Mouse (Mus musculus): ENCODE data around the gene Ccl19. TPM values are rescaled to one million over a fixed set of nuclear protein-coding genes. Genes with fewer than 3 reads are reported as not detected.

The Ccl19 gene
- not detected for polyA plus RNA-seq (2014; fragmentation: Illumina TruSeq; extraction: RNeasy Lipid Tissue Mini Kit (QIAGEN cat#74804); ENCODE audit: low read depth, low replicate concordance)

GRCm38 (mm10) chr4:42756477-42756876 lies at the start of gene Ccl19:
Gene Ccl19, minus strand, starts transcription at chr4:42756577.

GRCm38 (mm10) chr4:42773893-42774292 lies 17.5 kb upstream of the Ccl19 start, which contains the start of gene Ccl21a:
Gene Ccl21a, minus strand, starts transcription at chr4:42773993.

GRCm38 (mm10) chr4:42735245-42735644 lies 21.1 kb downstream of the Ccl19 start, which contains the start of gene 4930578G10Rik:
Gene 4930578G10Rik, plus strand, starts transcription at chr4:42735545.

Other genes with a start within 250 kb of the Ccl19 start
- not detected for gene Fam205a2, start 228.4 kb downstream of the Ccl19 start, polyA plus RNA-seq (2014; fragmentation: Illumina TruSeq; extraction: RNeasy Lipid Tissue Mini Kit (QIAGEN cat#74804); ENCODE audit: low read depth, low replicate concordance)
- gene Gm10591, start 144.4 kb downstream of the Ccl19 start, polyA plus RNA-seq (2014; fragmentation: Illumina TruSeq; extraction: RNeasy Lipid Tissue Mini Kit (QIAGEN cat#74804); ENCODE audit: low read depth, low replicate concordance) = 3.1 TPM
- not detected for gene Gm2564, start 126.9 kb downstream of the Ccl19 start, polyA plus RNA-seq (2014; fragmentation: Illumina TruSeq; extraction: RNeasy Lipid Tissue Mini Kit (QIAGEN cat#74804); ENCODE audit: low read depth, low replicate concordance)
- gene Ccl27b, start 101.3 kb downstream of the Ccl19 start, polyA plus RNA-seq (2014; fragmentation: Illumina TruSeq; extraction: RNeasy Lipid Tissue Mini Kit (QIAGEN cat#74804); ENCODE audit: low read depth, low replicate concordance) = not detected
- not detected for gene Il11ra2, start 94.7 kb downstream of the Ccl19 start, polyA plus RNA-seq (2014; fragmentation: Illumina TruSeq; extraction: RNeasy Lipid Tissue Mini Kit (QIAGEN cat#74804); ENCODE audit: low read depth, low replicate concordance)
- not detected for gene 4930578G10Rik, start 21.0 kb downstream of the Ccl19 start, polyA plus RNA-seq (2014; fragmentation: Illumina TruSeq; extraction: RNeasy Lipid Tissue Mini Kit (QIAGEN cat#74804); ENCODE audit: low read depth, low replicate concordance)
- gene Ccl21a, start 17.4 kb upstream of the Ccl19 start, polyA plus RNA-seq (2014; fragmentation: Illumina TruSeq; extraction: RNeasy Lipid Tissue Mini Kit (QIAGEN cat#74804); ENCODE audit: low read depth, low replicate concordance) = not detected
- 0.16 TPM for gene Fam205a1, start 97.3 kb upstream of the Ccl19 start, polyA plus RNA-seq (2014; fragmentation: Illumina TruSeq; extraction: RNeasy Lipid Tissue Mini Kit (QIAGEN cat#74804); ENCODE audit: low read depth, low replicate concordance)
- not detected for gene Gm12394, start 100.2 kb upstream of the Ccl19 start, polyA plus RNA-seq (2014; fragmentation: Illumina TruSeq; extraction: RNeasy Lipid Tissue Mini Kit (QIAGEN cat#74804); ENCODE audit: low read depth, low replicate concordance)
- gene Fam205c, start 117.7 kb upstream of the Ccl19 start, polyA plus RNA-seq (2014; fragmentation: Illumina TruSeq; extraction: RNeasy Lipid Tissue Mini Kit (QIAGEN cat#74804); ENCODE audit: low read depth, low replicate concordance) = not detected
- 1.1 TPM for gene Phf24, start 160.1 kb upstream of the Ccl19 start, polyA plus RNA-seq (2014; fragmentation: Illumina TruSeq; extraction: RNeasy Lipid Tissue Mini Kit (QIAGEN cat#74804); ENCODE audit: low read depth, low replicate concordance)
- 1.2 TPM for gene Dnajb5, start 193.2 kb upstream of the Ccl19 start, polyA plus RNA-seq (2014; fragmentation: Illumina TruSeq; extraction: RNeasy Lipid Tissue Mini Kit (QIAGEN cat#74804); ENCODE audit: low read depth, low replicate concordance)
- gene 1700022I11Rik, start 213.0 kb upstream of the Ccl19 start, polyA plus RNA-seq (2014; fragmentation: Illumina TruSeq; extraction: RNeasy Lipid Tissue Mini Kit (QIAGEN cat#74804); ENCODE audit: low read depth, low replicate concordance) = not detected
- gene Vcp, start 243.9 kb upstream of the Ccl19 start, polyA plus RNA-seq (2014; fragmentation: Illumina TruSeq; extraction: RNeasy Lipid Tissue Mini Kit (QIAGEN cat#74804); ENCODE audit: low read depth, low replicate concordance) = 128 TPM